Mouse (Mus musculus) liver, embryonic 11.5 days (tissue): ENCODE data around the gene Ciao1. TPM values are rescaled to one million over a fixed set of nuclear protein-coding genes. Genes with fewer than 3 reads are reported as not detected.

Experiments used
- ATAC-seq: fragments of 200-750 bp; cut with Nextera tagmentation; replicated peaks from 2 replicates; pipeline ENCODE4 v1.8.0; 2017; ENCODE audit warnings: moderate number of reproducible peaks, mild to moderate bottlenecking, moderate TSS enrichment, moderate library complexity; ENCODE audit not compliant: low FRiP score
- DNase-seq: peaks from one replicate; pipeline ENCODE4 v3.0.0-alpha.2; 2017; ENCODE audit warnings: low spot score
- H3K27ac ChIP-seq: fragments of 300-500 bp; sonication (generic); 2 replicates; pipeline ENCODE4 v1.5.1; 2014; ENCODE audit warnings: mild to moderate bottlenecking, low read depth, low read length, control low read depth
- H3K27me3 ChIP-seq: fragments of 300-500 bp; sonication (generic); replicated peaks from 2 replicates; pipeline ENCODE4 v1.6.1; 2014; ENCODE audit warnings: low read length, mixed read lengths; ENCODE audit not compliant: control insufficient read depth, insufficient read depth
- H3K36me3 ChIP-seq: fragments of 300-500 bp; sonication (generic); 2 replicates; pipeline ENCODE4 v1.6.1; 2014; ENCODE audit warnings: mild to moderate bottlenecking, low read length, moderate library complexity, mixed read lengths; ENCODE audit not compliant: control insufficient read depth, insufficient read depth
- H3K4me1 ChIP-seq: fragments of 300-500 bp; sonication (generic); replicated peaks from 2 replicates; pipeline ENCODE4 v1.6.1; 2014; ENCODE audit warnings: low read length, mixed read lengths; ENCODE audit not compliant: control insufficient read depth, insufficient read depth
- H3K4me2 ChIP-seq: fragments of 300-500 bp; sonication (generic); 2 replicates; pipeline ENCODE4 v1.6.1; 2014; ENCODE audit warnings: mild to moderate bottlenecking, control low read depth, moderate library complexity
- H3K4me3 ChIP-seq: fragments of 300-500 bp; sonication (generic); 2 replicates; pipeline ENCODE4 v1.5.1; 2014; ENCODE audit warnings: low read depth, low read length, control low read depth
- H3K9ac ChIP-seq: fragments of 300-500 bp; sonication (generic); 2 replicates; pipeline ENCODE4 v1.6.1; 2014; ENCODE audit warnings: low read depth, low read length, control low read depth
- H3K9me3 ChIP-seq: fragments of 300-500 bp; sonication (generic); 2 replicates; pipeline ENCODE4 v1.6.1; 2016; ENCODE audit warnings: low read length, inconsistent platforms, mixed read lengths; ENCODE audit not compliant: control insufficient read depth
- WGBS: fragments of 180-500 bp; shearing (Covaris S2); extraction: QIAGEN DNeasy Blood & Tissue Kit; methylation state at CpG from one replicate; pipeline ENCODE4 v1.1.7; 2014; 5-methylcytosine and 5-hydroxymethylcytosine counted together
- polyA plus RNA-seq: library from polyadenylated mRNA; unstranded; fragments of >200 nt; fragmentation: Nextera tagmentation; extraction: Ambion mirVana; gene quantifications from 2 replicates; pipeline ENCODE4 v1.2.1, GENCODE M21; 2014

Gene Ciao1
- polyA plus RNA-seq, 1 experiment from 2014 or later, result 72.1 TPM

- Histone ChIP-seq H3K27me3 (no peaks in the 10 kb centered on the region), H3K27ac (no peak overlapping the region), H3K4me3 (no peak overlapping the region), H3K36me3 (peaks cover 13% of the 10 kb centered on the region), H3K9me3 (no peaks in the 10 kb centered on the region), H3K4me1 (peaks cover 13% of the 10 kb centered on the region), H3K9ac (no peak overlapping the region), H3K4me2 (no peak overlapping the region)
- ATAC-seq (no peak), DNase-seq (no peak)
- 78% methylated on average over 5 of the region's 5 CpGs for WGBS
Measured at GRCm38 (mm10) chr2:127252787-127253186, 5.2 kb upstream of the Ciao1 start.

- Histone ChIP-seq H3K4me2 (no peak overlapping the region), H3K4me3 (no peak overlapping the region), H3K4me1 (peaks cover 13% of the 10 kb centered on the region), H3K9me3 (no peaks in the 10 kb centered on the region), H3K36me3 (peaks cover 6% of the 10 kb centered on the region), H3K9ac (no peak overlapping the region), H3K27ac (no peak overlapping the region), H3K27me3 (no peaks in the 10 kb centered on the region)
- WGBS, result 84% methylated on average over 3 of the region's 3 CpGs
- ATAC-seq (no peak), DNase-seq (no peak)
Measured at GRCm38 (mm10) chr2:127251880-127252527, 4.4 kb upstream of the Ciao1 start.

- WGBS, result 78% methylated on average over 3 of the region's 3 CpGs
- peaks cover 4% of the 10 kb centered on the region for H3K36me3 ChIP-seq
- H3K4me2 ChIP-seq, result no peak overlapping the region
- no peak overlapping the region for H3K4me3 ChIP-seq
- no peak overlapping the region for H3K27ac ChIP-seq
- H3K9ac ChIP-seq, result no peak overlapping the region
- no peaks in the 10 kb centered on the region for H3K27me3 ChIP-seq
- H3K9me3 ChIP-seq, result no peaks in the 10 kb centered on the region
- no peak for ATAC-seq
- H3K4me1 ChIP-seq, result peaks cover 19% of the 10 kb centered on the region
- DNase-seq, result no peak
Measured at GRCm38 (mm10) chr2:127251457-127251856, 3.8 kb upstream of the Ciao1 start.

GRCm38 (mm10) chr2:127250291-127251008 lies 2.8 kb upstream of the Ciao1 start:
- H3K9ac ChIP-seq, result no peak overlapping the region
- WGBS, result 79% methylated on average over 9 of the region's 9 CpGs
- ATAC-seq, result no peak
- DNase-seq, result no peak
- peaks cover 20% of the 10 kb centered on the region for H3K4me1 ChIP-seq
- no peaks in the 10 kb centered on the region for H3K27me3 ChIP-seq
- H3K36me3 ChIP-seq, result peaks cover 2% of the 10 kb centered on the region; the same call in 1 of the 2 replicates
- no peak overlapping the region for H3K4me2 ChIP-seq
- H3K27ac ChIP-seq, result no peak overlapping the region
- no peak overlapping the region for H3K4me3 ChIP-seq
- H3K9me3 ChIP-seq, result no peaks in the 10 kb centered on the region

- ATAC-seq (peak; percentile 61), DNase-seq (peak; percentile 65)
- Histone ChIP-seq H3K4me2 (peak overlapping the region; percentile 98), H3K27me3 (no peaks in the 10 kb centered on the region), H3K36me3 (peaks cover 8% of the 10 kb centered on the region), H3K9ac (peak overlapping the region; percentile 87), H3K9me3 (no peaks in the 10 kb centered on the region), H3K4me1 (peaks cover 20% of the 10 kb centered on the region), H3K4me3 (peak overlapping the region; percentile 87), H3K27ac (peak overlapping the region; percentile 83)
- under 1% methylated on average over 39 of the region's 39 CpGs for WGBS
Measured at GRCm38 (mm10) chr2:127248334-127249004, 853 bp upstream of the Ciao1 start.

GRCm38 (mm10) chr2:127240065-127240464 lies 7.6 kb downstream of the Ciao1 start:
- peaks cover 53% of the 10 kb centered on the region for H3K36me3 ChIP-seq
- no peak overlapping the region for H3K27ac ChIP-seq
- DNase-seq (no peak), ATAC-seq (no peak)
- H3K9ac ChIP-seq, result no peak overlapping the region
- 89% methylated on average over 2 of the region's 2 CpGs for WGBS
- H3K27me3 ChIP-seq, result no peaks in the 10 kb centered on the region
- no peaks in the 10 kb centered on the region for H3K4me1 ChIP-seq
- H3K9me3 ChIP-seq, result no peaks in the 10 kb centered on the region
- H3K4me3 ChIP-seq, result no peak overlapping the region
- no peak overlapping the region for H3K4me2 ChIP-seq

- Histone ChIP-seq H3K4me1 (no peaks in the 10 kb centered on the region), H3K4me3 (no peak overlapping the region), H3K27me3 (no peaks in the 10 kb centered on the region), H3K4me2 (no peak overlapping the region), H3K9ac (no peak overlapping the region), H3K9me3 (no peaks in the 10 kb centered on the region), H3K36me3 (peaks cover 60% of the 10 kb centered on the region), H3K27ac (no peak overlapping the region)
- DNase-seq, result no peak
- 90% methylated on average over 11 of the region's 11 CpGs for WGBS
- ATAC-seq, result no peak
Measured at GRCm38 (mm10) chr2:127237897-127238610, 9.6 kb downstream of the Ciao1 start.

- no peaks in the 10 kb centered on the region for H3K9me3 ChIP-seq
- 93% methylated on average over 3 of the region's 3 CpGs for WGBS
- no peak for DNase-seq
- no peak overlapping the region for H3K27ac ChIP-seq
- no peaks in the 10 kb centered on the region for H3K4me1 ChIP-seq
- no peak overlapping the region for H3K9ac ChIP-seq
- H3K27me3 ChIP-seq, result no peaks in the 10 kb centered on the region
- H3K4me2 ChIP-seq, result no peak overlapping the region
- ATAC-seq, result no peak
- no peak overlapping the region for H3K4me3 ChIP-seq
- peaks cover 80% of the 10 kb centered on the region for H3K36me3 ChIP-seq
Measured at GRCm38 (mm10) chr2:127225261-127225660, 22.4 kb downstream of the Ciao1 start.
